Mouse (Mus musculus) neural tube, embryonic 11.5 days (tissue): Measurements from ENCODE around the gene Tnfrsf25. TPM values are rescaled to one million over a fixed set of nuclear protein-coding genes. Genes with fewer than 3 reads are reported as not detected.

Experiments used
- ATAC-seq: fragments of 200-750 bp; cut with Nextera tagmentation; 2 replicates; pipeline ENCODE4 v1.8.0; 2017; ENCODE audit warnings: moderate number of reproducible peaks, mild to moderate bottlenecking, moderate TSS enrichment, moderate library complexity; ENCODE audit not compliant: insufficient read depth, low FRiP score, low TSS enrichment
- DNase-seq: peaks from one replicate; pipeline ENCODE4 v3.0.0-alpha.2; 2015; ENCODE audit warnings: low spot score
- H3K27ac ChIP-seq: fragments of 300-500 bp; sonication (generic); 2 replicates; pipeline ENCODE4 v1.5.1; 2014; ENCODE audit warnings: low read depth, mild to moderate bottlenecking, low read length
- H3K27me3 ChIP-seq: fragments of 300-500 bp; sonication (generic); 2 replicates; pipeline ENCODE4 v1.6.1; 2014; ENCODE audit warnings: mild to moderate bottlenecking, low read length, mixed read lengths; ENCODE audit not compliant: control insufficient read depth, insufficient read depth
- H3K36me3 ChIP-seq: fragments of 300-500 bp; sonication (generic); 2 replicates; pipeline ENCODE4 v1.6.1; 2014; ENCODE audit warnings: mild to moderate bottlenecking, low read length, moderate library complexity, mixed read lengths; ENCODE audit not compliant: control insufficient read depth, insufficient read depth
- H3K4me1 ChIP-seq: fragments of 300-500 bp; sonication (generic); 2 replicates; pipeline ENCODE4 v1.6.1; 2014; ENCODE audit warnings: low read length, mixed read lengths; ENCODE audit not compliant: control insufficient read depth, insufficient read depth
- H3K4me2 ChIP-seq: fragments of 300-500 bp; sonication (generic); 2 replicates; pipeline ENCODE4 v1.6.1; 2014; ENCODE audit warnings: low read depth, mild to moderate bottlenecking, moderate library complexity
- H3K4me3 ChIP-seq: fragments of 300-500 bp; sonication (generic); 2 replicates; pipeline ENCODE4 v1.5.1; 2014; ENCODE audit warnings: low read depth, low read length
- H3K9ac ChIP-seq: fragments of 300-500 bp; sonication (generic); 2 replicates; pipeline ENCODE4 v1.6.1; 2014; ENCODE audit warnings: mild to moderate bottlenecking, low read length
- H3K9me3 ChIP-seq: fragments of 300-500 bp; sonication (generic); 2 replicates; pipeline ENCODE4 v1.6.1; 2016; ENCODE audit warnings: low read length; ENCODE audit not compliant: control insufficient read depth
- WGBS: fragments of 180-500 bp; shearing (Covaris S2); extraction: QIAGEN DNeasy Blood & Tissue Kit; methylation state at CpG from one replicate; pipeline ENCODE4 v1.1.7; 2014; 5-methylcytosine and 5-hydroxymethylcytosine counted together
- polyA plus RNA-seq: library from polyadenylated mRNA; unstranded; fragments of >200 nt; fragmentation: Nextera tagmentation; extraction: Ambion mirVana; gene quantifications from 2 replicates; pipeline ENCODE4 v1.2.1, GENCODE M21; 2014

Gene Tnfrsf25
- polyA plus RNA-seq, 1 experiment from 2014 or later, result 0.42 TPM

DNA sequence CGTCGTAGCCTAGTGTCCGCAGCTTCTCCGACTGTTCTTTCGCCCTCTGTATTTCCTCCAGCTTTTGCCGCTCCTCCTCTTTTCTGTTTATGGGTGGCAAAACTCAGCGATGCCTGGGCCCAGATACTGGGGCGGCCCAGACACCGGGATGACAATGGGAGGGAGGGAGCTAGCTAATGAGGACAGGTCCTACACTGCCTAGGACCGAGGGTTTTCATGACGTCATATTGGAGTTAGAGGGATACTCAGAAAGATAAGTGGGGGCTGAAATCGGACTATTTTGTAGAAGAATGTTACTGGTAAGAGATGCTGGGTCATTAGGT, 5.4 kb downstream of the Tnfrsf25 start:
- Histone ChIP-seq H3K36me3 (no peaks in the 10 kb centered on the region), H3K9ac (no peak overlapping the region), H3K27ac (no peak overlapping the region), H3K27me3 (peaks cover 96% of the 10 kb centered on the region), H3K4me3 (no peak overlapping the region), H3K4me2 (0 out of 2 replicates have a peak overlapping the region, but pooled peaks have one; percentile 0), H3K4me1 (peaks cover 15% of the 10 kb centered on the region), H3K9me3 (no peaks in the 10 kb centered on the region)
- WGBS, result 2% methylated on average over 12 of the region's 12 CpGs
- ATAC-seq (no peak), DNase-seq (peak; percentile 35)

DNA sequence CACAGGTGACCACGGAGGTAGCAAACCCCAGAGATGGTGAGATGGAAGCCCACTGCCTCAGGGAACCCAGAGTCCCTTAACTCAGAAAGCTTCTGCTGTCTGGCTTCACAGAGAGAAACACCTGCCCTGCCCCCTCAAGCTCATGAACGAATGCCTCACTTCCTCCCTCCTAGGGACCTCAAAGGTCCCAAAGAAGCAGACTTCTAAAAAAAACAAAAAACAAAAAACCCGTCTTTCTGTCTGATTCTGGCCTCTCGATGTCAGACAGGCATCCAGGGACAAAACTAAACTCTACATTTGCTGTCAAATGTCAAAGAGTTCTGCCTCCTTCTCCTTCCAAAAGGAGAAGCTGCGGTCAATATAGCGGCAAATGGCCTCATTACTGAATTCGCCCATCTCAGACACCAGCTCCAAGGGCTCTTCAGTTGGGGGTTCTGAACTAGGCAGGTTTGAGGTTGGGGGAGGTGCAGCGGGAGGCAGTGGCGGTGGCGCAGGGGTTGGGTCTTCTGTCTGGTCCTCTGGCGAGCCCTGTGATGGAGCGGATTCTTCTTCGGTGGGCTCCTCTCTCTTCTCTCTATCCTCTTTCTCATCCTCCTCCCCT, 8.7 kb downstream of the Tnfrsf25 start:
- peaks cover 97% of the 10 kb centered on the region for H3K27me3 ChIP-seq
- WGBS, result 7% methylated on average over 13 of the region's 13 CpGs
- H3K9ac ChIP-seq, result no peak overlapping the region
- no peak overlapping the region for H3K27ac ChIP-seq
- no peak for ATAC-seq
- no peaks in the 10 kb centered on the region for H3K9me3 ChIP-seq
- H3K36me3 ChIP-seq, result no peaks in the 10 kb centered on the region
- no peak overlapping the region for H3K4me3 ChIP-seq
- peaks cover 14% of the 10 kb centered on the region for H3K4me1 ChIP-seq
- no peak for DNase-seq
- H3K4me2 ChIP-seq, result no peak overlapping the region

DNA sequence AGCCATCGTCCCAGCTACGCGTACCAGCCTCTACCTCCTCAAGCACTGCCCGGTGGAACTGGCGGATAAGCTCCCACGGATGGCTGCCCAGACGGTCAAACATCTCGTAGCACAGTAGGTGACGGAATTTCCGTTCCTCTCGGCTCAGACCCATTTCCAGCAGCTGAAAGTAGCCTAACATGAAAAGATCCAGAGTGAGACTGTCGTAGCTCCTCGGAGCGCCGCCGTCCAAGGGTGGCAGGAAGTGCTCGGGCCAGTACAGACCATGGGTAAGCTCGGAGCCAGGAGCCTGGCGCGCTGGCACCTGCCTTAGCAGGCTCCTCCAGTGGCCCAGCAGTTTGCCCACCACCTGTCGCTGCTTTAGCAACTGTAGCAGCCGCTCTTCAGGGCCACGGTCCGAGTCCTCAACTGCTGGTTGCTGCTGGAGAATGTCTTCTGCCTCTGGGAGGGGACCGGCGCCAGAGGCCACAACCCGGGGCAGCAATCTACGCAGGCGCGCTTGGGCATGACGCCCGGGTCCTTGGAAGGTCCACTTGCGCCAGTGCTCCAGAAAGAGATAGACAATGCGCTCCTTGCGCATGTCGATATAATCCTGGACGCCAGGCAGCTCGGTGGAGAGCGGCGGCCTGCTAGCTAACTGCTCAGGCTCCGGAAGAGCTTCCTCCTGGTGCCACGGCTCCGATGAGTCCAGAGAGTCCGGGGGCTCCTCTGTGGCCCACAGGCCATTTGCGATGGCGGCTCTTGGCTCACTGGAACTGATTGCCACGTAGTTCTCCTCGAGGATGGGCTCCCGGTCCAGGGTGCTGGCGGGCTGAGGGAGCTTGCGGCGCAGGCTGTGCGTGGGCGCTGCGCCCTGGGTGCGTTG, 9.7 kb downstream of the Tnfrsf25 start:
- peak overlapping the region; percentile 28 for H3K4me2 ChIP-seq
- no peaks in the 10 kb centered on the region for H3K36me3 ChIP-seq
- peak overlapping the region; percentile 21 for H3K4me3 ChIP-seq
- DNase-seq (no peak), ATAC-seq (no peak)
- H3K9ac ChIP-seq, result no peak overlapping the region
- no peaks in the 10 kb centered on the region for H3K9me3 ChIP-seq
- H3K4me1 ChIP-seq, result peaks cover 8% of the 10 kb centered on the region
- peaks cover 97% of the 10 kb centered on the region for H3K27me3 ChIP-seq
- H3K27ac ChIP-seq, result no peak overlapping the region
- WGBS, result 4% methylated on average over 56 of the region's 56 CpGs

DNA sequence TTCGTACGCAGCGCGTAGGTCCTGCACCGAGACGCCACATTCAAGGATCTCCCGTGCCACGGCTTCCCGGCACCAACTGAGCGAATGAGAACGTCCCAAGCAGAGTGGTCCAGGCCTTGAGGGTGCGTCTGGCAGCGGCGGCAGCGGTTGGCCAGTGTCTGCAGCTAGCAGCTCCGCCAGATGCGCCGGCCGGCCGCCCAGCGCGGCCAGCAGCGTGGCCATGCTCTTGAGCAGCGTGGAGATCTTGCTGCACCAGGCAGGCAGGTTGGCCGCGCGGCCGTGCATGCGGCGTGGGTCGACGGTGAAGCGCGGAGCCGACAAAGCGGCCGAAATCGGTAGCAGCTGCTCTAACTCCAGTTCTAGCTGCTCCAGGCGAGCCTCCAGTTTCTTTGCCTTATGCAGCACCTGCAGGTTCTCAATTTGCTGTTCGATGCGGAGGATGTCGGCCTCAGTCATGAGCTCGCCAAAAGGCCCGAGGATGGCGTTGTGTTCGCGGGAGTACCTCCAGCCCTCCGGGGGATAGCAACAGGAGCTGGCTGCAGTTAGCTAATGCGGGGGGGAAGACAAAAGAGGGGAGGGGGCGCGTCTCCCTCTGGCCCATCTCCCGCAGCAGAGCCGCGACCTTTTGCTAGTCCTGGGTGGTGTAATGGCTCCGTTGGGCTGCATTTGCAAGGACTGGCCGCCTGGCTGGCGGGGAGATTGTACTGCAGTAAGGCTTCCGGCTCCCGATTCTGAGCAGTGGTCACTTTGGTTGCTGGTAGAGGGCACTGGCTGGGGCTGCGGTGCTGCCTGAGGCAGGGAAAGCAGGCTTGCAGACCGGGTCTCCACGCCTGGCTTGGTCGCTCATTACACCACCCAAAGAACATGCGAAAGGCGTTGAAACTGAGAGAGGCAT, 10.5 kb downstream of the Tnfrsf25 start:
- H3K9ac ChIP-seq, result no peak overlapping the region
- peak overlapping the region; percentile 21 for H3K4me3 ChIP-seq
- H3K27ac ChIP-seq, result no peak overlapping the region
- 4% methylated on average over 64 of the region's 65 CpGs for WGBS
- peak overlapping the region; percentile 28 for H3K4me2 ChIP-seq
- ATAC-seq (no peak), DNase-seq (peak; percentile 60)
- no peaks in the 10 kb centered on the region for H3K9me3 ChIP-seq
- H3K27me3 ChIP-seq, result peaks cover 97% of the 10 kb centered on the region
- no peaks in the 10 kb centered on the region for H3K36me3 ChIP-seq
- H3K4me1 ChIP-seq, result peaks cover 12% of the 10 kb centered on the region

DNA sequence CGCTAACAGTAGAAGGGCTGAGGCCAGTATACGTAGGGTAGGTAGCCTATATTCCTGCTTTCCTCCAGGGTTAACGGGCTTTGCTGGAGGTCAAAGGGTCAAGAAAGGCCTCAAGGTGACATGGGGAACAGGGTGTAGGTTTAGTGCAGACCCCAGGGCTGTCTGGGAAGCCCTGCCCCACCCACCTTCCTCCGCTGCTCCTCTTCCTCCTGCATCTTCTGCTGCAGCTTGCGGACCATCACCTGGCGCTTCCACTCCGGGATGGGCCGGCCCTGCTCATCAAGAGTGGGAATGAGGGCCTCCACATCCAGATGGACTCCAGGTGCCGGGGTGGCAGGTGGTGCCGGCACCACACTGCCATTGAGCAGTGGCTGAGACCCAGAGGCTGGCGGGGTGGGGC, 12.2 kb downstream of the Tnfrsf25 start:
- no peak overlapping the region for H3K9ac ChIP-seq
- H3K4me1 ChIP-seq, result peaks cover 12% of the 10 kb centered on the region
- WGBS, result 73% methylated on average over 11 of the region's 11 CpGs
- no peak overlapping the region for H3K27ac ChIP-seq
- H3K9me3 ChIP-seq, result no peaks in the 10 kb centered on the region
- no peaks in the 10 kb centered on the region for H3K36me3 ChIP-seq
- H3K27me3 ChIP-seq, result peaks cover 100% of the 10 kb centered on the region
- DNase-seq (no peak), ATAC-seq (no peak)
- no peak overlapping the region for H3K4me2 ChIP-seq
- H3K4me3 ChIP-seq, result no peak overlapping the region

DNA sequence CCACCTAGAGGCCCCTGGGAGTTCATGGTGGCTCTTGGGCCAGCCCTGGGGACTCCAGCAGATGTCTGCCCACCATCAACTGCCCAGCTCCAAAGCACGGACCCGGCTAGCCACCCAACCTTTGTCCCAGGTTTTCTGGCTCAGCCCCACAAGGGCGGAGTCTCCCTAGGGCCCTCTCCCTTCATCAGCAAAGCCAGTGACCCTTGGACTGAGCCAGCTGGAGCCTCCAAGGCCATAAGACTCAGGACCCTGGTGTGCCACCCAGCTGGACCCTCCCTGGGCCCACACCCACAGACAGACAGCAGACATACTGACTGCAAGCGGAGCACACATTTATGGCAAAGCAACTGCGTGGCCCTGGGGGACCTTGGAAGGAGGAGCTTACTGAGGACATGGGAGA, 13.1 kb downstream of the Tnfrsf25 start:
- Histone ChIP-seq H3K9ac (no peak overlapping the region), H3K36me3 (no peaks in the 10 kb centered on the region), H3K9me3 (no peaks in the 10 kb centered on the region), H3K4me3 (no peak overlapping the region), H3K4me2 (no peak overlapping the region), H3K27ac (no peak overlapping the region), H3K27me3 (peaks cover 100% of the 10 kb centered on the region), H3K4me1 (peaks cover 12% of the 10 kb centered on the region)
- no peak for ATAC-seq
- no peak for DNase-seq
- 62% methylated on average over 5 of the region's 5 CpGs for WGBS

DNA sequence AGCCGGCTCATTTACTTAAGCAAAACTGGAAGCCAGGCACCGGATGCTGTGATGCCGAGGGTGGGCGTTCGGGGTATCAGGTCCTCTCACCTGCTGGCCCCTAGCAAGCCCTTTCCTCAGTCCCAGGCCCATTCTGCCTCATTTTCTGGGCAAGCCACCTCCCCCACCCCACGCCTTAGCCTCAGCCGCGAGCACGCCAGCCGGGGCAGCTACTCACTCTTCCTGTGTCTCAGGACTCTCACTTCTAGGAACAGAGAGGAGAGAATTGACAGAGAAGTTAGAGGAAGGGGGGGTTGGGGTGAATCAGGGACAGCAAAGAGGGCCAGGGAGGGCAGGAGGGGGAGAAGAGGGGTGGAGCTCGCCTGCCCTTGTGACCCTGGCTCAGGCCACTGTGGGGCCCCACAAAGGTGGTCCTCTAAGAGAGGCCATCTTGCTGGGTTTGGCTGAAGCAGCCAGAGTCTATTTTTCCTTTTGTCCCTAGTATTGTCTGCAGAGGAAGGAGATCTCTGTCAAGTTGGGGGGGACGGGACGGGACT, 13.7 kb downstream of the Tnfrsf25 start:
- ATAC-seq, result no peak
- no peak overlapping the region for H3K4me3 ChIP-seq
- H3K27ac ChIP-seq, result no peak overlapping the region
- no peak overlapping the region for H3K4me2 ChIP-seq
- H3K27me3 ChIP-seq, result peaks cover 100% of the 10 kb centered on the region
- no peak overlapping the region for H3K9ac ChIP-seq
- H3K9me3 ChIP-seq, result no peaks in the 10 kb centered on the region
- peaks cover 12% of the 10 kb centered on the region for H3K4me1 ChIP-seq
- H3K36me3 ChIP-seq, result no peaks in the 10 kb centered on the region
- DNase-seq, result no peak
- WGBS, result 21% methylated on average over 13 of the region's 13 CpGs

DNA sequence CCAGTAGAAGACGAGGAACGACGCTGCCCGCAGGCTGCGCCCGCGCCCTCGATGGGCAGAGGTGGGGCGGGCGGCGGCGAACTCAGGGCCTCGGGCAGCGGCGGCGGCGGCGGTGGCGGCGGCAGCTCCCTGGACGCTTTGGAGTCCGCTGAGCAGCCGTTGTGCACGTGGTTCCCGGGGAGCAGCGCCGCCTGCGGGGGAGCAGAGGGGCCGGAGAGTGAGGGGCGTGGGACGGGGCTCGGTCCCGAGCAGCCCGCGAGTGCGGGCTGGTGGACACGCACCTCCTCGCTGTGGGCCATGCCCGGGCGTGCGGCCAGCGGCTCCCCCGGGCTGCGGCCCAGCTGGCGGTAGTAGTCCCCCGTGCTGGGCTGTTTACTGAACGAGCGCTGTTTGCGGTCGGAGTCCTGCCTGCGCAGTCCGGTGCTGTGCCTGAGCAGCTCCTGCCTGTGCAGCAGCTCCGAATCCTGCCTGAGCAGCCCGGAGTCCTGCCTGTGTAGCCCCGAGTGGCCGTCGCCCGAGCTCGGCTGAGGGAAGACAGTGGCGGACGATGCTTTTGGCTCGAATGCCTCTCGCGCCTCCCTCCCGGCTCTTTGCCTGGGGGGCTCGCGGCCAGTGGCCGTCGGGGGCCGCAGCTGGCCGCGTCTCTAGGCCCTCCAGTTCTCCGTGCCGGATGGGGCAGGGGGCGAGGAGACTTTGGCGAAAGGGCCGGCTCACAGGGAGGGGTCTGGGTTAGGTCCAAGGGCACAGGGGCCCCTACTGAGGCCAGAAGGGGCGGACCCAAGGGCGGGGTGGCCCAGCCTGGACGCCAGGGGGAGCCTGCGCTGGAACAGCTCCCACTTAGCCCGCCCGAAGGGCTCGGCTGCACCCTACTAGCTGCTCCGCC, 15.3 kb downstream of the Tnfrsf25 start:
- under 1% methylated on average over 57 of the region's 85 CpGs for WGBS
- H3K4me2 ChIP-seq, result peak overlapping the region; percentile 43
- peak; percentile 42; the same call in 1 of the 2 replicates for ATAC-seq
- peaks cover 10% of the 10 kb centered on the region for H3K4me1 ChIP-seq
- H3K9me3 ChIP-seq, result no peaks in the 10 kb centered on the region
- peak; percentile 62 for DNase-seq
- H3K27ac ChIP-seq, result no peak overlapping the region
- H3K9ac ChIP-seq, result peak overlapping the region; percentile 15; the same call in 1 of the 2 replicates
- H3K27me3 ChIP-seq, result peaks cover 86% of the 10 kb centered on the region
- H3K4me3 ChIP-seq, result peak overlapping the region; percentile 25
- H3K36me3 ChIP-seq, result no peaks in the 10 kb centered on the region
